In the genomic region with DNA sequence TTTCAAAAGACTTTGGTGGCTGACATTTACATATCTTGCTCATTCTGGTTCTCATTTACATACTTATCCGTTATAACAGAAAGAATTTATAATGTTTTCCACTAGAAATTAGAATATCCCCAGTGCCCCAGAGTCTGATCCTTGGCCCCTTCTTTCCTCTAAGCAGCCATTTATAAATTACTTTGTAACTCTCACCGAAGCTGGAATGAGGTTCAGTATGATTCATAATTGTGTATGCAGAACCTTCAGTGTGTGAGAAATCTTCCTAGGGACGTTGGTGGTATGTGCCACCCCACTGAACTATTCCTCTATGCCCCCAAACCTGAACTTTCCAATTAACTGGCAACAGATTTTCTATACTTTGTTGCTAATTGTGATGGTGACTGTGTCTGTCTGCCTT, we compare ENCODE assay signal across 28 mouse cellular contexts.
"Had no signal": no experiment of that assay in that cellular context is flagged by ENCODE, and none has a peak within 500 bp of the region (broad histone marks: within the 10 kb centered on the region; RNA-seq: fewer than 3 reads in every experiment).

No protein-coding gene starts in this region.

- H3K4me2 ChIP-seq: embryonic facial prominence, embryonic 12.5 days; embryonic facial prominence, embryonic 13.5 days; embryonic facial prominence, embryonic 15.5 days; forebrain, embryonic 12.5 days; forebrain, embryonic 13.5 days; forebrain, embryonic 15.5 days had no signal

- H3K9ac ChIP-seq: embryonic facial prominence, embryonic 12.5 days; embryonic facial prominence, embryonic 13.5 days; embryonic facial prominence, embryonic 15.5 days; forebrain, embryonic 12.5 days; forebrain, embryonic 13.5 days; forebrain, embryonic 15.5 days; forebrain, postnatal 0 days had no signal

- ATAC-seq: forebrain, embryonic 13.5 days; forebrain, embryonic 14.5 days; forebrain, embryonic 15.5 days; forebrain, embryonic 16.5 days; forebrain, postnatal 0 days had no signal

- H3K4me3 ChIP-seq: embryonic facial prominence, embryonic 10.5 days; embryonic facial prominence, embryonic 12.5 days; embryonic facial prominence, embryonic 13.5 days; embryonic facial prominence, embryonic 15.5 days; erythroblast, embryonic 14.5 days; forebrain, embryonic 10.5 days; forebrain, embryonic 12.5 days; forebrain, embryonic 13.5 days; forebrain, embryonic 15.5 days; gastrocnemius, adult 2 months; heart, adult 2 months had no signal

- DNase-seq: cerebellum, adult 8-10 months; cerebellum, adult 9-10 months; cerebellum, adult 9-11 months; cerebellum, postnatal 10 days; cerebellum, postnatal 14 days; cerebellum, postnatal 25 days; cerebellum, postnatal 36 days; embryo, embryonic 11 days; forebrain, postnatal 0 days; gastrocnemius, adult 2 months; gastrocnemius, postnatal 10 days; gastrocnemius, postnatal 14 days; gastrocnemius, postnatal 25 days; gastrocnemius, postnatal 36 days; heart, adult 11 months; heart, adult 18-20 months; heart, adult 2 months had no signal

- H3K36me3 ChIP-seq: embryonic facial prominence, embryonic 10.5 days; embryonic facial prominence, embryonic 12.5 days; embryonic facial prominence, embryonic 13.5 days; embryonic facial prominence, embryonic 15.5 days; forebrain, embryonic 10.5 days; forebrain, embryonic 12.5 days; forebrain, embryonic 15.5 days had no signal

- H3K27ac ChIP-seq: embryonic facial prominence, embryonic 10.5 days; embryonic facial prominence, embryonic 12.5 days; embryonic facial prominence, embryonic 13.5 days; embryonic facial prominence, embryonic 15.5 days; forebrain, embryonic 10.5 days; forebrain, embryonic 12.5 days; forebrain, embryonic 13.5 days; forebrain, embryonic 15.5 days; gastrocnemius, adult 2 months; heart, adult 2 months had no signal

- H3K4me1 ChIP-seq: forebrain, embryonic 12.5 days; forebrain, embryonic 13.5 days; forebrain, embryonic 15.5 days had no signal

- H3K9me3 ChIP-seq: embryonic facial prominence, embryonic 10.5 days; embryonic facial prominence, embryonic 12.5 days; embryonic facial prominence, embryonic 13.5 days; embryonic facial prominence, embryonic 15.5 days; forebrain, embryonic 10.5 days; forebrain, embryonic 12.5 days; forebrain, embryonic 13.5 days; forebrain, embryonic 15.5 days had no signal
